Mouse (Mus musculus) embryonic fibroblast, embryonic 13.5 days (primary cell): ENCODE measurements around the gene Gtsf1l.

Source experiments
- CTCF ChIP-seq: IDR thresholded peaks from 2 replicates; pipeline ENCODE4 v1.5.1; 2011; ENCODE audit warnings: mild to moderate bottlenecking, control low read depth, low read length, moderate library complexity, borderline replicate concordance; ENCODE audit not compliant: insufficient read depth
- POLR2A ChIP-seq: IDR thresholded peaks from 2 replicates; pipeline ENCODE4 v1.6.1; 2011; ENCODE audit warnings: low read depth, mild to moderate bottlenecking, control low read depth, low read length, moderate library complexity

DNA sequence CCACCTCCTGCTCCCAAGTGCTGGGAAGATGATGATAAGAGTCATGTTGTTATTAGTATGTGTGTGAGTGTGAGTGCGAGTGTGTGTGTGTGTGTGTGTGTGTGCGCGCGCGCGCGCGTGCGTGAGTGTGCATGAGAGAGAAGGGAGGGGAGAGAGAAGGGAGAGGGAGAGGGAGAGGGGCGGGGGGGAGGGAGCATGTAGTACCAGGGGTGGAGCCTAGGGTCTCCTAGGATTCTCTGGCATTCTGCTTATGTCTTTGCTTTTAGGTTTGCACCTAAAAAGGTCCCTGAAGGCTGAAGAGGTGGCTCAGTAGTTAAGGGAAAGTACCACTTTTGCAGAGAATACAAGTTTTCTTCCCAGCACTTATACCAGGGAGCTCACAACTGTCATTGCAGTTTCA lies 7.3 kb upstream of the Gtsf1l start:
- TF ChIP-seq CTCF (no peak), POLR2A (no peak)
